Mouse (Mus musculus): ENCODE data around the gene Magi2.

Magi2 gene

DNA sequence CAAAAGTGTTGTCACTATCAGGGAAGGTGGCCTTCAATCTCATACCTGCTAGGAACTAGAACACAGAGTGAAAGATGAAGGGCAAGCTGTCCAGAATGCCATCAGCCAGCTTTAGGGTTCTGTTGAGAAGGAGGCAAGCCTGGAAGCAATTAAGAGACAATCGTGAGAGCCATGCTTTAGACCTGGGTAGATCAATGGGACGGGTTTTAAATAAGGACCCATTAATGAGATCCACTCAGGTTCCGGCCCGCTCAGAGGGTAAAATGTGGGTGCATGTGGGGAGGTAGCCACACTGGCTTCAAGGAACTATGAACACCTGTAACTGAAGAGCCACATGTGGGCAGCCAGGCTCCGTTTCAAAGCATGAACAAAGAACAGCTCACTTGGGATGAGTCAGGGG lies 1527.1 kb downstream of the Magi2 start:
- DNase-seq (ENCODE audit: low read depth, low spot score), result no peak

Measured in 3T3-L1 (cell line).